Mouse (Mus musculus) cortical plate, adult 2 months (tissue): ENCODE data around the gene Csf1. TPM values are rescaled to one million over a fixed set of nuclear protein-coding genes. Genes with fewer than 3 reads are reported as not detected.

ENCODE experiments used
- H3K27ac ChIP-seq: fragments of 200-500 bp; 2 replicates; pipeline ENCODE4 v1.5.1; 2012; ENCODE audit warnings: low read length, control low read depth, inconsistent platforms; ENCODE audit not compliant: insufficient read depth
- H3K4me1 ChIP-seq: fragments of 200-500 bp; 2 replicates; pipeline ENCODE4 v1.6.1; 2011; ENCODE audit warnings: low read length; ENCODE audit not compliant: control insufficient read depth, insufficient read depth
- H3K4me3 ChIP-seq: fragments of 200-500 bp; 2 replicates; pipeline ENCODE4 v1.5.1; 2011; ENCODE audit warnings: mild to moderate bottlenecking, low read length, control low read depth; ENCODE audit not compliant: insufficient read depth
- CTCF ChIP-seq: fragments of 200-500 bp; IDR thresholded peaks from 2 replicates; pipeline ENCODE4 v1.5.1; 2011; ENCODE audit warnings: mild to moderate bottlenecking, control low read depth, low read length; ENCODE audit not compliant: insufficient read depth; ENCODE audit errors: extremely low read depth
- POLR2A ChIP-seq: fragments of 200-500 bp; IDR thresholded peaks from 2 replicates; pipeline ENCODE4 v1.6.1; 2011; ENCODE audit warnings: mild to moderate bottlenecking, low read length, control low read depth; ENCODE audit not compliant: insufficient read depth; ENCODE audit errors: extremely low read depth
- polyA plus RNA-seq: library from polyadenylated mRNA; depleted of rRNA; stranded (reverse); fragments of >200 nt; gene quantifications from 2 replicates; pipeline ENCODE4 v1.2.3, GENCODE M21; 2012; rRNA removed

The Csf1 gene
- polyA plus RNA-seq, 1 experiment: 16.7 TPM

DNA sequence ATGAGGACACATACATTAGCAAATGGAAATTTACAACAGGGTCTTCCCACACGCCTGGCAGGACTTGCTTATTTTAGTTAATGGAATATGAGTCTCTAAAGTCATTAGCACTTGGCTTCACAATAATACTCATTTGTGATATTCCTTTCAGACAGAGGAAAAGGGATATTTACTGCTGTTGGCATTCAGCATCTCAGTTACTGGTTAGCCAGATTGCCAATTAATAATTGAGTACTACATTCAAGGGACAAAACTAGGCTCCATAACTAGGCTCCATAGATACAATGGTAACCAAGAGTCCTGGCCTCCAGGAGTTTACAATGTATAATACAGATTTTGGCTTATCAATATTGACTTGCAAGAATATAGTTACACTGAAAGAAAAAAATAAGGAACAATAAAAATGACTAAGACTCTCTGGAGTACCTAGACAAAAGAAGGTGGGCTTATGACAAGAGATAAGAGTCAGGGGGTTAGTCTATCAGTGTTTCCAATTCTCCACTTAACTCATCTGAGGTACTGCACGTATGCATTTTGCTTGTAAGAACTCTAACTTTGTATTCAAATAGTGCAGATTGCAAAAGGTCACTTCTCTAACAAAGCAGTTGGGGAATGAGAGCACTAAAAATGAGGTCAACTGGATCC is 65.9 kb downstream of the Csf1 start:
- H3K4me3 ChIP-seq: peak overlapping the region; percentile 65
- H3K4me1 ChIP-seq: peaks cover 8% of the 10 kb centered on the region
- no peak overlapping the region for H3K27ac ChIP-seq
- no peak for TF ChIP-seq CTCF
- TF ChIP-seq POLR2A: no peak

Other genes starting within 250 kb of the Csf1 start
- gene Slc6a17, start 242.5 kb downstream of the Csf1 start, polyA plus RNA-seq: 238 and 251 TPM in 2 replicates
- gene Ubl4b, start 205.4 kb downstream of the Csf1 start, polyA plus RNA-seq: 0.08 TPM in 1 of 2 replicates, not detected in the other
- gene Alx3, start 165.4 kb downstream of the Csf1 start, polyA plus RNA-seq: 0.89 and 1.4 TPM in 2 replicates
- gene Gm10961, start 129.1 kb downstream of the Csf1 start, polyA plus RNA-seq: not detected in 2 replicates
- 73.7 and 79.9 TPM in 2 replicates for gene Strip1, start 128.8 kb downstream of the Csf1 start, polyA plus RNA-seq
- 344 and 347 TPM in 2 replicates for gene Ahcyl1, start 63.9 kb downstream of the Csf1 start, polyA plus RNA-seq
- gene Eps8l3, start 116.8 kb upstream of the Csf1 start, polyA plus RNA-seq: not detected in 2 replicates
- gene Gstm5, start 135.4 kb upstream of the Csf1 start, polyA plus RNA-seq: 504 and 512 TPM in 2 replicates
- gene Gstm7, start 171.3 kb upstream of the Csf1 start, polyA plus RNA-seq: 32.5 and 37.0 TPM in 2 replicates
- gene Gstm6, start 183.3 kb upstream of the Csf1 start, polyA plus RNA-seq: 5.4 and 6.4 TPM in 2 replicates
- 0.08 TPM in 1 of 2 replicates, not detected in the other for gene Gstm3, start 208.8 kb upstream of the Csf1 start, polyA plus RNA-seq
- 5.3 and 5.6 TPM in 2 replicates for gene Gstm2, start 226.0 kb upstream of the Csf1 start, polyA plus RNA-seq